Mouse (Mus musculus) forebrain, embryonic 15.5 days (tissue): ENCODE measurements at regions not wholly inside any gene's neighbourhood (a gene's known extent, or its start where the extent isn't known, plus 50 kb on each side); places are given as distances from the start of the nearest gene placed in this dataset.

Experiments
- ATAC-seq: fragments of 200-750 bp; cut with Nextera tagmentation; replicated peaks from 2 replicates; pipeline ENCODE4 v1.8.0; 2017; ENCODE audit warnings: mild to moderate bottlenecking, moderate TSS enrichment, moderate library complexity
- H3K27ac ChIP-seq: fragments of 300-500 bp; sonication (generic); replicated peaks from 2 replicates; pipeline ENCODE4 v1.5.1; 2015; ENCODE audit warnings: mild to moderate bottlenecking, inconsistent platforms
- H3K27me3 ChIP-seq: fragments of 300-500 bp; sonication (generic); 2 replicates; pipeline ENCODE4 v1.6.1; 2015; ENCODE audit warnings: inconsistent platforms
- H3K36me3 ChIP-seq: fragments of 300-500 bp; sonication (generic); 2 replicates; pipeline ENCODE4 v1.6.1; 2015; ENCODE audit warnings: mild to moderate bottlenecking, inconsistent platforms
- H3K4me1 ChIP-seq: fragments of 300-500 bp; sonication (generic); 2 replicates; pipeline ENCODE4 v1.6.1; 2015; ENCODE audit warnings: inconsistent platforms
- H3K4me2 ChIP-seq: fragments of 300-500 bp; sonication (generic); replicated peaks from 2 replicates; pipeline ENCODE4 v1.6.1; 2015; ENCODE audit warnings: mild to moderate bottlenecking, inconsistent platforms
- H3K4me3 ChIP-seq: fragments of 300-500 bp; sonication (generic); 2 replicates; pipeline ENCODE4 v1.5.1; 2015; ENCODE audit warnings: mild to moderate bottlenecking, inconsistent platforms
- H3K9ac ChIP-seq: fragments of 300-500 bp; sonication (generic); replicated peaks from 2 replicates; pipeline ENCODE4 v1.6.1; 2015; ENCODE audit warnings: mild to moderate bottlenecking, inconsistent platforms
- H3K9me3 ChIP-seq: fragments of 300-500 bp; sonication (generic); 2 replicates; pipeline ENCODE4 v1.6.1; 2016; ENCODE audit warnings: inconsistent platforms
- WGBS: fragments of 180-500 bp; shearing (Covaris S2); methylation state at CpG from one replicate; pipeline ENCODE4 v1.1.7; 2015; ENCODE audit warnings: mixed read lengths; 5-methylcytosine and 5-hydroxymethylcytosine counted together

DNA sequence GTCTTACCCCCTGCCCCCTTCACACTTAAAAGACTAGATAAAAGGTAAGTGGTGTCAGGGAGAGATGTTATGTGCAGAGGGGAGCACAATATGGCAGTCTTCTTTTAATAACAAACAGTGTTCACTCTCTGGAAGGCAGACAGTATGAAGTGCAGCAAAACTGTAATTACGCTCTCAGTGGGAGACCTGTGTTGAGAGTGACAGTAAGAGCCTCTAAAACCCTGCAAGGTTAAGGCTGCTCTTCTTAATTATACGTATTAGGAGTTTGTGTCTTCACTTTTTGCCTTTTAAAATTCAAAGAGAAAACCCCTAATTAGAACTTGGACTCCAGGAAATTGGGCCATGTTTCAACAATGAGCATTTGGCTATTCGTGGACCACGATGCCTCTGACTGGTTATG is 72.2 kb upstream of the Mmadhc start:
- no peaks in the 10 kb centered on the region for H3K36me3 ChIP-seq
- no peaks in the 10 kb centered on the region for H3K9me3 ChIP-seq
- 18% methylated on average over 4 of the region's 4 CpGs for WGBS
- ATAC-seq: peak; percentile 81
- H3K4me2 ChIP-seq: no peak overlapping the region
- H3K4me3 ChIP-seq: no peak overlapping the region
- H3K4me1 ChIP-seq: peaks cover 11% of the 10 kb centered on the region
- no peak overlapping the region for H3K27ac ChIP-seq
- no peak overlapping the region for H3K9ac ChIP-seq
- H3K27me3 ChIP-seq: no peaks in the 10 kb centered on the region

DNA sequence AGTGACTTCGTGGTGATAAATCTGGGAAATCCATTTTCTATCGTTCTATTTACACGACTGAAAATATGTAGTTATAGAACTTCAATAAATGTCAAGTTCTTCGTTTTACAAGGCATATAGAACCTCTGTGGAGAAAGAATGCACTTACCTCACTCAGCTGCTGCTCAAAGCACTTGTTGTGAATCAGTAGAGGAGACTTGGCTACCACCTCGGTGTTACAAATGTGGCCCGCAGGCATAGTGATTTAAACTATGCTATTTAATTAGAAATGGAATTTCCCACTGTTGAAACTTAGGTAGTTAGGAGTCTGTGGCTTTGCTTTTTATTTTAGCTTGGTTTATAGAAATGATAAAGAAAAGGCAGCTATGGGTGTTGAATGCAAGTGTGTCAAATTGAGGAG is 71.8 kb upstream of the Mmadhc start:
- no peak overlapping the region for H3K27ac ChIP-seq
- peaks cover 11% of the 10 kb centered on the region for H3K4me1 ChIP-seq
- H3K36me3 ChIP-seq: no peaks in the 10 kb centered on the region
- H3K9ac ChIP-seq: no peak overlapping the region
- no peak overlapping the region for H3K4me2 ChIP-seq
- 48% methylated on average over 6 of the region's 6 CpGs for WGBS
- no peaks in the 10 kb centered on the region for H3K9me3 ChIP-seq
- no peak overlapping the region for H3K4me3 ChIP-seq
- no peak for ATAC-seq
- no peaks in the 10 kb centered on the region for H3K27me3 ChIP-seq

DNA sequence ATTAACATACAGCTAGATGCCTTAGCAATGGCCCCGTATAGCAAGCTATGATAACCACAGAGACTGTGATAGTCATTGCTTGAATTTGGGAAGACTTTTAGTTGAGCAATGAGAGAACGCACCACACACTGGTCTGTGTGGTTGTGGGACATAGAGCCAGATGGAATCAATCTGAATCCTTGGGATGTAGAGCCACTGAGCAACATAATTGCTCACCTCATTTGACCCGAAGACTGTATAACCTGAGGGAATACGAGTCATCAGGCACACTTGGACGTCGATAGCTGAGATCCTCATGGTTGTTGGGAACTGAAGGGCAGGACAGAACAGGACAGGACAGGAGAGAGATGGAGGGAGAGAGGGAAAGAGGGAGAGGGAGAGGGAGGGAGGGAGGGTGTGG is 68.6 kb upstream of the Mmadhc start:
- no peaks in the 10 kb centered on the region for H3K9me3 ChIP-seq
- ATAC-seq: no peak
- H3K36me3 ChIP-seq: no peaks in the 10 kb centered on the region
- no peak overlapping the region for H3K9ac ChIP-seq
- no peaks in the 10 kb centered on the region for H3K27me3 ChIP-seq
- H3K4me3 ChIP-seq: no peak overlapping the region
- H3K4me2 ChIP-seq: no peak overlapping the region
- no peak overlapping the region for H3K27ac ChIP-seq
- H3K4me1 ChIP-seq: peaks cover 11% of the 10 kb centered on the region
- 92% methylated on average over 6 of the region's 6 CpGs for WGBS

DNA sequence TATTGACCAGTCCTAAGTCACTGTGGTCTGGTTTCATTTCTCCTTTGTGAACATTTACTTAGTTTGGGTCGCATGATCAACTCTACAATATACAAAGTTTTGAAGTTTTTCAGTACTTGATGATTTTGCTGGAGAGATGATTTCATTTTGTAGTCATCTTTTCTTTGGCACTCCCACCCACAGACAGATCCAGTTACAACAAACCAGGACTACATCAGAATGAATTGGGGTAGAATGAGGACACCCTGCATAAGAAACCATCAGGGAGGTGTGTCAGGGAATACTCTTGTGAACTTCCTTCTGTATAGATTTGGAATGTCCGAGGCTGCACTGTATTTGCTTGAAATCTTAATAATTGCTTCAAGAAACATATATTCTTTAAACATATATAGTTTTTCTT is 59.5 kb upstream of the Mmadhc start:
- Histone ChIP-seq H3K27ac (no peak overlapping the region), H3K9me3 (no peaks in the 10 kb centered on the region), H3K27me3 (no peaks in the 10 kb centered on the region), H3K4me3 (no peak overlapping the region), H3K9ac (no peak overlapping the region), H3K4me2 (no peak overlapping the region), H3K36me3 (no peaks in the 10 kb centered on the region), H3K4me1 (no peaks in the 10 kb centered on the region)
- WGBS: 81% methylated on average over 2 of the region's 2 CpGs
- no peak for ATAC-seq

DNA sequence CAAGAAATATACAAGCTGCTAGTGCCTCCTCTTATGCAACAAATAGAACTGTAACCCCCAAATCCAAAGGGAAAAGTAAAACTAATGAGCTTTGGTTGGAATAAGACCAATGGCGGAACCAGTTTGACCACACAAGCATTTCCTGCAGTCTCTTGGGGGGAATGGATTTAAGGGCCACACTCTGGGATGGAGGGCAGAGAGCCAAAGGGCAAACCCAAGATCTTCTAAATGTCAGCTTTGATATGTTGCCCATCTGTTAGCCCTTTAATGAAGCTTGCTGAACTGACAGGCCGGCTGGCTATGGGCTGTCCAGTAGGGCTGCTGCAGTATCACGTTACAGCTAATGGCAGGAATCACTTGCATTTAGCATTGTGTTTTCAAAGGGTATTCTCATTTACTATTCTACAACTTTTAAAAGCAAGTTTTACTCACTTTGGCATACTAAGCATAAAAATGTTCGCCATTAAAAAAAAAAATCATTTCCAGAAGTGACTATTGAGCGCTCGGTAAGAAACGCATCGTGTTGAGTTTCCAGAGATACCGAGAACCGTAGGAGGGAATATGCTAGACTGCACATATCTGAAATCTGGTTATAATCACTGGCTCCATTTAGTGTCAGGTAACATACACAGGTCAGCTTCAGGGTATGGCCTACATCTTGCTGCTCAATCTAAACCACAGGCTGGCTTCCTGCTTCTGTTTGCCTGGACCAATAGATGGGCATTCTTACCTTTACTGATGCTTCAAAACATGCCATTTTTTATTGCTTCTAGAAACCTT is 51.1 kb upstream of the Mmadhc start:
- Histone ChIP-seq H3K9me3 (no peaks in the 10 kb centered on the region), H3K27me3 (no peaks in the 10 kb centered on the region), H3K4me2 (no peak overlapping the region), H3K9ac (no peak overlapping the region), H3K36me3 (no peaks in the 10 kb centered on the region), H3K4me3 (no peak overlapping the region), H3K4me1 (no peaks in the 10 kb centered on the region), H3K27ac (no peak overlapping the region)
- WGBS: 84% methylated on average over 10 of the region's 10 CpGs
- ATAC-seq: no peak
